Mouse (Mus musculus): ENCODE measurements around the gene Slit3. TPM values are rescaled to one million over a fixed set of nuclear protein-coding genes. Genes with fewer than 3 reads are reported as not detected.
A peak's percentile ranks its signal among the peaks of the same experiment; 100 is the strongest.

Gene Slit3
- polyA plus RNA-seq, 1 experiment from 2014 or later: 22.2 TPM

- Histone ChIP-seq H3K4me1 (peaks cover 37% of the 10 kb centered on the region), H3K27me3 (ENCODE audit: insufficient read depth, poor library complexity, severe bottlenecking) (no peaks in the 10 kb centered on the region), H3K27ac (peak overlapping the region; percentile 47; the same call in 1 of the 2 replicates), H3K4me3 (no peak overlapping the region), H3K36me3 (no peaks in the 10 kb centered on the region), H3K9me3 (no peaks in the 10 kb centered on the region)
- 73% methylated on average over 14 of the region's 14 CpGs for WGBS
- no peak for DNase-seq (ENCODE audit: low spot score)
Observed at GRCm38 (mm10) chr11:35288761-35289278, 167.8 kb downstream of the Slit3 start.

- peak overlapping the region; percentile 72; the same call in 1 of the 2 replicates for H3K27ac ChIP-seq
- no peaks in the 10 kb centered on the region for H3K27me3 ChIP-seq (ENCODE audit: insufficient read depth, poor library complexity, severe bottlenecking)
- WGBS: 70% methylated on average over 8 of the region's 8 CpGs
- DNase-seq (ENCODE audit: low spot score): no peak
- H3K9me3 ChIP-seq: no peaks in the 10 kb centered on the region
- no peak overlapping the region for H3K4me3 ChIP-seq
- H3K4me1 ChIP-seq: peaks cover 52% of the 10 kb centered on the region
- no peaks in the 10 kb centered on the region for H3K36me3 ChIP-seq
Observed at GRCm38 (mm10) chr11:35292228-35292747, 171.3 kb downstream of the Slit3 start.

- 45% methylated on average over 5 of the region's 5 CpGs for WGBS
- Histone ChIP-seq H3K27me3 (ENCODE audit: insufficient read depth, poor library complexity, severe bottlenecking) (no peaks in the 10 kb centered on the region), H3K27ac (peak overlapping the region; percentile 72), H3K4me1 (peaks cover 52% of the 10 kb centered on the region), H3K4me3 (no peak overlapping the region), H3K9me3 (no peaks in the 10 kb centered on the region), H3K36me3 (no peaks in the 10 kb centered on the region)
- no peak for DNase-seq (ENCODE audit: low spot score)
Observed at GRCm38 (mm10) chr11:35293197-35293596, 172.2 kb downstream of the Slit3 start.

- H3K4me1 ChIP-seq: peaks cover 44% of the 10 kb centered on the region
- no peaks in the 10 kb centered on the region for H3K36me3 ChIP-seq
- no peak overlapping the region for H3K4me3 ChIP-seq
- DNase-seq (ENCODE audit: low spot score): no peak
- no peak overlapping the region for H3K27ac ChIP-seq
- no peaks in the 10 kb centered on the region for H3K27me3 ChIP-seq (ENCODE audit: insufficient read depth, poor library complexity, severe bottlenecking)
- 66% methylated on average over 7 of the region's 7 CpGs for WGBS
- no peaks in the 10 kb centered on the region for H3K9me3 ChIP-seq
Observed at GRCm38 (mm10) chr11:35294670-35295069, 173.6 kb downstream of the Slit3 start.

GRCm38 (mm10) chr11:35295162-35295799 lies 174.3 kb downstream of the Slit3 start:
- 77% methylated on average over 3 of the region's 3 CpGs for WGBS
- H3K4me1 ChIP-seq: peaks cover 47% of the 10 kb centered on the region
- no peaks in the 10 kb centered on the region for H3K9me3 ChIP-seq
- H3K36me3 ChIP-seq: no peaks in the 10 kb centered on the region
- H3K4me3 ChIP-seq: no peak overlapping the region
- DNase-seq (ENCODE audit: low spot score): no peak
- no peaks in the 10 kb centered on the region for H3K27me3 ChIP-seq (ENCODE audit: insufficient read depth, poor library complexity, severe bottlenecking)
- no peak overlapping the region for H3K27ac ChIP-seq

GRCm38 (mm10) chr11:35296803-35297202 lies 175.8 kb downstream of the Slit3 start:
- Histone ChIP-seq H3K36me3 (no peaks in the 10 kb centered on the region), H3K4me3 (no peak overlapping the region), H3K27ac (no peak overlapping the region), H3K27me3 (ENCODE audit: insufficient read depth, poor library complexity, severe bottlenecking) (no peaks in the 10 kb centered on the region), H3K4me1 (peaks cover 43% of the 10 kb centered on the region), H3K9me3 (no peaks in the 10 kb centered on the region)
- DNase-seq (ENCODE audit: low spot score): no peak
- 91% methylated on average over 5 of the region's 5 CpGs for WGBS

- Histone ChIP-seq H3K4me1 (peaks cover 39% of the 10 kb centered on the region), H3K4me3 (no peak overlapping the region), H3K9me3 (no peaks in the 10 kb centered on the region), H3K27ac (no peak overlapping the region), H3K36me3 (no peaks in the 10 kb centered on the region), H3K27me3 (ENCODE audit: insufficient read depth, poor library complexity, severe bottlenecking) (no peaks in the 10 kb centered on the region)
- WGBS: 74% methylated on average over 5 of the region's 5 CpGs
- DNase-seq (ENCODE audit: low spot score): no peak
Observed at GRCm38 (mm10) chr11:35297319-35297718, 176.3 kb downstream of the Slit3 start.

GRCm38 (mm10) chr11:35298526-35298925 lies 177.5 kb downstream of the Slit3 start:
- peaks cover 27% of the 10 kb centered on the region for H3K4me1 ChIP-seq
- no peaks in the 10 kb centered on the region for H3K27me3 ChIP-seq (ENCODE audit: insufficient read depth, poor library complexity, severe bottlenecking)
- DNase-seq (ENCODE audit: low spot score): no peak
- H3K4me3 ChIP-seq: no peak overlapping the region
- no peak overlapping the region for H3K27ac ChIP-seq
- no peaks in the 10 kb centered on the region for H3K9me3 ChIP-seq
- H3K36me3 ChIP-seq: no peaks in the 10 kb centered on the region
- WGBS: 87% methylated on average over 2 of the region's 2 CpGs

- peaks cover 20% of the 10 kb centered on the region for H3K4me1 ChIP-seq
- H3K9me3 ChIP-seq: no peaks in the 10 kb centered on the region
- WGBS: 87% methylated on average over 7 of the region's 7 CpGs
- no peak for DNase-seq (ENCODE audit: low spot score)
- H3K27me3 ChIP-seq (ENCODE audit: insufficient read depth, poor library complexity, severe bottlenecking): no peaks in the 10 kb centered on the region
- H3K27ac ChIP-seq: no peak overlapping the region
- no peak overlapping the region for H3K4me3 ChIP-seq
- H3K36me3 ChIP-seq: no peaks in the 10 kb centered on the region
Observed at GRCm38 (mm10) chr11:35299857-35300375, 178.9 kb downstream of the Slit3 start.

- H3K27ac ChIP-seq: no peak overlapping the region
- no peaks in the 10 kb centered on the region for H3K9me3 ChIP-seq
- DNase-seq (ENCODE audit: low spot score): no peak
- 74% methylated on average over 5 of the region's 5 CpGs for WGBS
- no peaks in the 10 kb centered on the region for H3K36me3 ChIP-seq
- no peak overlapping the region for H3K4me3 ChIP-seq
- H3K4me1 ChIP-seq: peaks cover 18% of the 10 kb centered on the region
- H3K27me3 ChIP-seq (ENCODE audit: insufficient read depth, poor library complexity, severe bottlenecking): no peaks in the 10 kb centered on the region
Observed at GRCm38 (mm10) chr11:35302272-35302671, 181.2 kb downstream of the Slit3 start.

- peaks cover 18% of the 10 kb centered on the region for H3K4me1 ChIP-seq
- H3K4me3 ChIP-seq: no peak overlapping the region
- no peaks in the 10 kb centered on the region for H3K9me3 ChIP-seq
- 76% methylated on average over 8 of the region's 8 CpGs for WGBS
- H3K36me3 ChIP-seq: no peaks in the 10 kb centered on the region
- no peak overlapping the region; the same call in 1 of the 2 replicates for H3K27ac ChIP-seq
- no peak for DNase-seq (ENCODE audit: low spot score)
- H3K27me3 ChIP-seq (ENCODE audit: insufficient read depth, poor library complexity, severe bottlenecking): no peaks in the 10 kb centered on the region
Observed at GRCm38 (mm10) chr11:35304216-35304975, 183.4 kb downstream of the Slit3 start.

GRCm38 (mm10) chr11:35305111-35305510 lies 184.1 kb downstream of the Slit3 start:
- DNase-seq (ENCODE audit: low spot score): no peak
- Histone ChIP-seq H3K9me3 (no peaks in the 10 kb centered on the region), H3K27ac (no peak overlapping the region; the same call in 1 of the 2 replicates), H3K4me3 (no peak overlapping the region), H3K27me3 (ENCODE audit: insufficient read depth, poor library complexity, severe bottlenecking) (no peaks in the 10 kb centered on the region), H3K36me3 (no peaks in the 10 kb centered on the region), H3K4me1 (peaks cover 16% of the 10 kb centered on the region)
- 70% methylated on average over 5 of the region's 5 CpGs for WGBS

- Histone ChIP-seq H3K27ac (no peak overlapping the region), H3K27me3 (ENCODE audit: insufficient read depth, poor library complexity, severe bottlenecking) (no peaks in the 10 kb centered on the region), H3K4me3 (no peak overlapping the region), H3K36me3 (no peaks in the 10 kb centered on the region), H3K9me3 (no peaks in the 10 kb centered on the region), H3K4me1 (peaks cover 14% of the 10 kb centered on the region)
- WGBS: 93% methylated on average over 3 of the region's 3 CpGs
- DNase-seq (ENCODE audit: low spot score): no peak
Observed at GRCm38 (mm10) chr11:35305910-35306309, 184.9 kb downstream of the Slit3 start.
